Mouse (Mus musculus) megakaryocyte, adult 5-6 weeks (primary cell): ENCODE data around the gene Ergic1. TPM values are rescaled to one million over a fixed set of nuclear protein-coding genes. Genes with fewer than 3 reads are reported as not detected.
A peak's percentile ranks its signal among the peaks of the same experiment; 100 is the strongest.

ENCODE experiments used
- ATAC-seq: 2 replicates; pipeline ENCODE4 v1.8.0; 2016; ENCODE audit warnings: mild to moderate bottlenecking, inconsistent platforms; ENCODE audit not compliant: poor library complexity, severe bottlenecking
- total RNA-seq, 2 experiments: library from RNA; stranded (forward) in 1 of 2; stranded (reverse) in 1 of 2; fragments of 153-499, 151-499 nt in 1 of 2; fragments of 221-1000, 200-1000 nt in 1 of 2; gene quantifications; 2 replicates each; pipeline versions ENCODE4 v1.2.3 to v1.2.4; 2015 to 2017

The Ergic1 gene
- total RNA-seq, 2 experiments from 2014 or later: 9.6 to 18.9 TPM

GRCm38 (mm10) chr17:26572265-26572664, 11.0 kb downstream of the Ergic1 start:
- ATAC-seq: peak; percentile 22; the same call in 1 of the 2 replicates

GRCm38 (mm10) chr17:26574118-26574517, 12.8 kb downstream of the Ergic1 start:
- no peak for ATAC-seq

- ATAC-seq: no peak
Observed at GRCm38 (mm10) chr17:26574701-26575100, 13.4 kb downstream of the Ergic1 start.

GRCm38 (mm10) chr17:26575786-26576690, 14.7 kb downstream of the Ergic1 start:
- no peak for ATAC-seq

- ATAC-seq: no peak
Observed at GRCm38 (mm10) chr17:26576833-26577232, 15.5 kb downstream of the Ergic1 start.

GRCm38 (mm10) chr17:26577309-26577708, 16.0 kb downstream of the Ergic1 start:
- ATAC-seq: no peak

- ATAC-seq: no peak
Observed at GRCm38 (mm10) chr17:26578162-26578561, 16.9 kb downstream of the Ergic1 start.

GRCm38 (mm10) chr17:26578771-26579170, 17.5 kb downstream of the Ergic1 start:
- no peak for ATAC-seq

- ATAC-seq: no peak
Observed at GRCm38 (mm10) chr17:26579396-26579795, 18.1 kb downstream of the Ergic1 start.

- no peak for ATAC-seq
Observed at GRCm38 (mm10) chr17:26580873-26581401, 19.6 kb downstream of the Ergic1 start.

GRCm38 (mm10) chr17:26582297-26582696, 21.0 kb downstream of the Ergic1 start:
- no peak for ATAC-seq

- ATAC-seq: no peak
Observed at GRCm38 (mm10) chr17:26583056-26583455, 21.8 kb downstream of the Ergic1 start.

GRCm38 (mm10) chr17:26583606-26584005, 22.3 kb downstream of the Ergic1 start:
- ATAC-seq: no peak

GRCm38 (mm10) chr17:26584063-26584462, 22.8 kb downstream of the Ergic1 start:
- ATAC-seq: no peak

GRCm38 (mm10) chr17:26584558-26585136, 23.4 kb downstream of the Ergic1 start:
- ATAC-seq: no peak

- ATAC-seq: no peak
Observed at GRCm38 (mm10) chr17:26587961-26588487, 26.7 kb downstream of the Ergic1 start.

GRCm38 (mm10) chr17:26592510-26592909, 31.2 kb downstream of the Ergic1 start:
- no peak for ATAC-seq

GRCm38 (mm10) chr17:26593199-26593598, 31.9 kb downstream of the Ergic1 start:
- ATAC-seq: no peak

- no peak for ATAC-seq
Observed at GRCm38 (mm10) chr17:26594171-26594570, 32.9 kb downstream of the Ergic1 start.

- 0 out of 2 replicates have a peak, but pooled peaks have one; percentile 5 for ATAC-seq
Observed at GRCm38 (mm10) chr17:26594958-26595357, 33.7 kb downstream of the Ergic1 start.

GRCm38 (mm10) chr17:26595448-26596167, 34.3 kb downstream of the Ergic1 start:
- peak; percentile 63 for ATAC-seq
